Mouse (Mus musculus): Measurements from ENCODE around the gene Rmi1. TPM values are rescaled to one million over a fixed set of nuclear protein-coding genes. Genes with fewer than 3 reads are reported as not detected.

Gene Rmi1
- polyA plus RNA-seq (2017; shearing (Covaris generic)) = 40.5 TPM

GRCm38 (mm10) chr13:58402003-58402743 is at the start of gene Rmi1:
Gene Rmi1, plus strand, starts transcription at chr13:58402248.

GRCm38 (mm10) chr13:58358629-58359303 is 43.3 kb upstream of the Rmi1 start, which contains the start of gene Kif27:
Gene Kif27, minus strand, starts transcription at chr13:58359122.

GRCm38 (mm10) chr13:58384779-58385546 is 17.1 kb upstream of the Rmi1 start, which contains the start of gene 2210016F16Rik:
Gene 2210016F16Rik, minus strand, starts transcription at chr13:58385225.

DNA sequence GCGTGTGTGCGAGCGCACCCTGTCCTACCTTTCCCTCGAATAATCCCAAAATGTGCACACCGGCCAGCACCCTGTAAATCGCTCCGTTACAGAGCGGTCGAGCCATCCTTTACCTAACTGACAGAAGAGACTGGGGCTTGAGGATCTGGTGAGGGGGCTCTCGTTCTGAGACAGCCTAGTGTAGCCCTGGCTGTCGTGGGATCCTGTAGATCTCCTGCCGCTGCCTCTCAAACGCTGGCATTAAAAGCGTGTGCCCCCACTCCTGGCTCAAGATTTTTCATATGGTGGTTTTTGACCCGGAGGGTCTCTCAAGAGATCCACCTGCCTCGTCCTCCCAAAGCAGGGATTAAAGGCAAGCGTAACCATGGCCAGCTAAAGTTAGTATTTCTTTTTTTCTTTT is 1.2 kb downstream of the Rmi1 start, which contains the start of gene Hnrnpk:
TSS of gene Hnrnpk (minus strand) at position 101 of the 400 bp plus-strand sequence.

Other genes with a start within 250 kb of the Rmi1 start
- gene Idnk, start 244.6 kb upstream of the Rmi1 start, polyA plus RNA-seq (2017; shearing (Covaris generic)) = 138 TPM
- gene Ubqln1, start 186.6 kb upstream of the Rmi1 start, polyA plus RNA-seq (2017; shearing (Covaris generic)) = 187 TPM
- 1.1 TPM for gene Gkap1, start 126.5 kb upstream of the Rmi1 start, polyA plus RNA-seq (2017; shearing (Covaris generic))
- gene Kif27, start 43.1 kb upstream of the Rmi1 start, polyA plus RNA-seq (2017; shearing (Covaris generic)) = not detected
- 15.4 TPM for gene 2210016F16Rik, start 17.0 kb upstream of the Rmi1 start, polyA plus RNA-seq (2017; shearing (Covaris generic))
- 1,952 TPM for gene Hnrnpk, start 1.1 kb downstream of the Rmi1 start, polyA plus RNA-seq (2017; shearing (Covaris generic))
- 0.22 TPM for gene Slc28a3, start 208.6 kb downstream of the Rmi1 start, polyA plus RNA-seq (2017; shearing (Covaris generic))